Mouse (Mus musculus): ENCODE measurements around the gene Hoxd3. TPM values are rescaled to one million over a fixed set of nuclear protein-coding genes. Genes with fewer than 3 reads are reported as not detected.
A peak's percentile ranks its signal among the peaks of the same experiment; 100 is the strongest.

Gene Hoxd3
- total RNA-seq, 2 experiments from 2014 or later = not detected

DNA sequence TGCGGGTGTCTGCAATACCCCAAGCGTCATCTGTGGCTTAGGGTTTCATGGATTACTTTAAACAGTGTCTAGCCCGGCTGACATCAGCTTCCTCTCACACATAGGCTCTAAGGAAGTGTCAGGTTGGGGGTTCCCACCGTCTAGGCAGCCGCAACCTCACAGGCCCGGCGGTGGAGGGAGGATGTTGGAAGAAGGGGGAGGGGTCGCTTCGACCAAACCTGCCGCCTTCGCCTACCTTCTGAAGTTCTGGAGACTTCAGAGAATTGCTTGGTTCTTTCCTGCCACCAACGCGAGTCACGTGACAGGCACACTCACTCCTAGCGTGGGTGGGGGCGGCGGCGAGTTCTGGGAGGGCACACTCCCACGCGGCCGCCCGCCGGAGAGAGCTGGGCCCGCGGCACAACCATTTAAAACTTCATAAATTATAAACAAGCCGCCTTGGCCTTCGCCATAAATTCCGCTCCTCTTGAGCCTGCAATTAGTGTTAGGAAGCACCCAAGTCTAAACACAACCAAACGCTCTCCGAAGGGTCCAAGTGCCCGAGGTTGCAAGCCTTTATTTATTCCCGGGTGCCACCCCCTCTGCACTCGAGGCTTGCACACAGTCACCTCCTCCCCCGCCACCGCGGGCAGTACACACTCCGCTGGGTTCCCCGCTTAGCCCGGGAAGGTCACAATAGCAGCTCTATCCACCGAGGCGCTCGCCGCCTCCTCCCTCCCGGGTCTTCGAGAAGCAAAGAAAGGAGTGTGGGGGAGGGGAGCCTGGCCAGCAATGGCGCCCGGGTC, 37.8 kb downstream of the Hoxd3 start:
- intact Hi-C loops (cut with DNase I) = loop anchor here (5.0 to 10.0 kb wide), 2 partner anchors 97 to 675 kb away; no protein-coding TSS in a partner anchor
- no peak for DNase-seq (ENCODE audit: low spot score in 2 of 2)

DNA sequence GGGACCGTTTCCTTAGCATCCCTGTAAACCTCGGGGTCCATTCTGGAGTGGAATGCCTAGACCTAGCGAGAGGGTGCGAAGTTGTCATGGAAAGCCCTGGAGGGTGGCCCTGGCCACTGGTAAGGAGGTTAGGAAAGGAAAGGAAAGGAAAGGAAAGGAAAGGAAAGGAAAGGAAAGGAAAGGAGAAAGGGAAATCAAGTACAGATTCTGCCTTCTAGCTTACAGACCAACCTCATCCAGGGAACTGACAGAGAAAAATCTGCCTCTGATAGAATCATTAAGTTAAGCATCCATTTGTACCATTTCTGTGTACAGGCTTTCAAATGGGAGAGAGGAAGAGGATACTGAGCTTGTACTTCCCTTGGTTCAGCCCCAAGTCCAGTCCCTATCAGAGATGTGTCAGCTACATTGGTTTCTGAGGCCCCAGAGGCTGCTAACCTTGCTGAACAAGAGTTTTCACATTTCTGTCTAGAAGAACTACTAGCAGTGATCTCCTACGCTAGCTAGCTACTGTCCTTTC, 39.1 kb downstream of the Hoxd3 start:
- intact Hi-C loops (cut with DNase I) = no loop called here
- no peak for DNase-seq (ENCODE audit: low spot score in 2 of 2)

DNA sequence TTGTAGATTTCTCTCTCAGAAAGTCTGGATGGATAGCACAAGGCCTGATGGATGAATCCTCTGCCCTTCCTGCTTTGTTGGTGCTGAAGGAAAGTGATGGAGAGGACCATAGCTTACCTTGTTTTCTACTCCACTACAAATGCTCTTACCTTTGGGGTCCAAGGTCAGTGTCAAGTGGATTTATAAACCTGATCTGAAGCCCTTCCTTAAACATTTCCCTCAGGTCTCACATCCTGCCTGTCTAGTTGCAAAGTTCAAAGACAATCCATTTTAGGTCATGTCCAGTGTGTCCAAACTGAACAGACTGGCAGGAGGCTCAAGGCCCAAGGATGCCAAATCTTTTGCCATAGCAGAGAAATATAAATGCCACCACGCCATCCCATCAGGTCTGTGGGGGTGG, 40.1 kb downstream of the Hoxd3 start:
- DNase-seq (ENCODE audit: low spot score in 2 of 2) = no peak
- intact Hi-C loops (cut with DNase I) = no loop called here

DNA sequence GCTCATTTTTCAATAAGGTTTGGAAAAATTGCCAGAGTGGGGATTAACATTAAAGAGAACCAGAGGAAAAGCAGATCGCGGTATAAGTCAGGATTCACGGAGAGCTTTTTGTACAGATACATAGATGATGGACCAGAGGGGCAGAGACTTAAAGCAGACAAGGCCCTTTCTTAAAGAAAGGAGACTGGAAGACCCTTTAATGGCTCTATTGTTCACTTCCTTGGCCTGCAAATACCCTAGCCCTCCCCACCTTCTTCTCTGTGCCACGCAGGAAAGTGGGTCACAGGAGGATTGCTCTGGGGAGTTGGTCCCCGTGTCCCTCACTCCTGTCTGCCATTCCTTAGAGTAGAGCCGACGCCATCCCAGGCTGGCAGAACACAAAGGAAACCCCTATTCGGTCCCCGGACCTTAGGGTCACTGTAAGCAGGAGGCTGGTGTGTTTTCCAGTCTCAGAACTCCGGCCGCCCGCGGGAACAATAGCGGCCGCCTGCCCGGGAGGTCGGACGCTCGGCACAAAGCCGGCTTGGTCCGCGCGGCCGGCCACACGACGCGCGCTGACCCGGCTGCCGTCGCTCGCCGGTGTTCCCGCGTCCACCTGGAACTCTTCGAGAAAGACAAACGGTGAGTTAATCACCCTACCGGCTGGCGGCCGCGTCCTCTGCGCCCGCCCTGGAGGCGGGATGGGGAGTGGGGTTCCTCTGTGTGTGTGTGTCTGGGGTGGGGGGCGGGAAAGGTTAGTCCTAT, 40.9 kb downstream of the Hoxd3 start:
- intact Hi-C loops (cut with DNase I) = no loop called here

DNA sequence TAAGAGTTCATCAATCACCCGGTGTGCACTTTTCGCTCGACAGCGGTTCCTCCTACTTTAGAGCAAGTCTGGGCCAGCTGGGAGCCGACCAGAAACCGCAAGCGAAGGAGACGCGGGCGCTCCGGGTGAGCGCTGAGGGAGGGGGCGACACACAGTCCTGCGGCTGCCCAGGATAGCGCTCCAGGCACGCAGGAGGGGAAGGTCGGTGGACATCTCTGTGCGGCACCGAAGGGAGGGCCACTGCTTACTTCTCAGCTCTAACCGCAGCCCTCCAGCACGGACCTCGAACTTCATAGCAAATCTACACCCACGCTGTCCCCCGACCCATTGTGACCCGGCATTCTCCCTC, 41.4 kb downstream of the Hoxd3 start:
- no peak for DNase-seq (ENCODE audit: low spot score in 2 of 2)
- intact Hi-C loops (cut with DNase I) = no loop called here

More for the DNA sequence above, 40.9 kb downstream of the Hoxd3 start:
- DNase-seq (ENCODE audit: low spot score in 2 of 2) = no peak

DNA sequence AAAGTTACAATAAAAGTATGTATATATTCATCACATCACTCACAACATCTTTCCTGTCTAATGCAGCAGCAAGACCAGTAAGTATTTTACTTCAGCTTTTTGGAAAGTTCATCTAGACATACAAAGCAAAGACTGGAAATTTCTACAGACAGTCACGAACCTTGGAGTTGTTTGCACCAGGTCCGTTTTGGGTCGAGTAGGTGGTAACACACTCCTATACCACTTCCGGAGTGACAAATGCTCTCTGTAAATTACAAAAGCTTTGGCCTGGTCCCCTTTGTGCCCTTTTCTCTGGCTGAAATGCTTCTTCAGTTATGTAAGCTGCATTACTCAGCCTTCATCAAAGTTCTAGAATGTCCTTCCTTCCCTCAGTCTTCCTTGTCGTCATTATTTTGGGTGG, 42.0 kb downstream of the Hoxd3 start:
- intact Hi-C loops (cut with DNase I) = no loop called here
- DNase-seq (ENCODE audit: low spot score in 2 of 2) = no peak

DNA sequence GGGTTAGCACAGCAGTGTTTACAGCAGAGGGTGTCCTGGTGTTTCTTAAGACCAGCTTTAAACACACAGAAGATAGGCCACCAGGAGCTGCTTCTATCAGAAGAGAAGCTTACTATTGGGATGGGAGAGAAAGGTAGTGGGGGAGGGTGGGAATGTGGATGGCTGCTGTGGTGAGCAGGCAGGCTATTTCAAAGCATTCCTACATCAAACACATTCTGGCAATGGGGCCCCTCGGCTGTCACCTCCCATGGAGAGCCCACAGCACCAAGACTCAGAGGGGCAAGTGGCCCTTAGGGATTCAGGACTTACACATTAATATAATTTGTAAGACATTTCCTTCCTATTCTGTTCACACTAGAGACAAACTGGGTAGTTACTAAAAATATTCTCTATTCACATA, 48.4 kb downstream of the Hoxd3 start:
- no peak for DNase-seq (ENCODE audit: low spot score in 2 of 2)
- intact Hi-C loops (cut with DNase I) = no loop called here

DNA sequence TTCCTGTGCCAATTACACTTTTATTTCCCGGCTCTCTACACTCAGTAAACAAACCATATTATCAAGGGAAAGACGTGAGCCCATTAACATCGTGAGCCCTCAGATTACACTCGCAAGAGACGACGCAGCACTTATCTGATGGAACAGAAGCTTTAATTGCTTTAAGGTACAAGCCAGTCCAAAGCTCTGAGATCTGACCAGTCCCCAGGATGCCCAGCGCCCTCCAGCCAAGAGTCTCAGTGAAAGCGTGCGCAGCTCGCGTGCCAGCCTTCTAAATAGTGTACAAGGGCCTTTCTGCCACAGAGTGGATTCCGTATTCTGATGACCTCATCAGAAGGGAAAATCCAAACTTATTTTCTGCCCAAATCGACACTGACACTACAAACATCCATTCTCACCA, 50.2 kb downstream of the Hoxd3 start:
- intact Hi-C loops (cut with DNase I) = no loop called here
- DNase-seq (ENCODE audit: low spot score in 2 of 2) = no peak

DNA sequence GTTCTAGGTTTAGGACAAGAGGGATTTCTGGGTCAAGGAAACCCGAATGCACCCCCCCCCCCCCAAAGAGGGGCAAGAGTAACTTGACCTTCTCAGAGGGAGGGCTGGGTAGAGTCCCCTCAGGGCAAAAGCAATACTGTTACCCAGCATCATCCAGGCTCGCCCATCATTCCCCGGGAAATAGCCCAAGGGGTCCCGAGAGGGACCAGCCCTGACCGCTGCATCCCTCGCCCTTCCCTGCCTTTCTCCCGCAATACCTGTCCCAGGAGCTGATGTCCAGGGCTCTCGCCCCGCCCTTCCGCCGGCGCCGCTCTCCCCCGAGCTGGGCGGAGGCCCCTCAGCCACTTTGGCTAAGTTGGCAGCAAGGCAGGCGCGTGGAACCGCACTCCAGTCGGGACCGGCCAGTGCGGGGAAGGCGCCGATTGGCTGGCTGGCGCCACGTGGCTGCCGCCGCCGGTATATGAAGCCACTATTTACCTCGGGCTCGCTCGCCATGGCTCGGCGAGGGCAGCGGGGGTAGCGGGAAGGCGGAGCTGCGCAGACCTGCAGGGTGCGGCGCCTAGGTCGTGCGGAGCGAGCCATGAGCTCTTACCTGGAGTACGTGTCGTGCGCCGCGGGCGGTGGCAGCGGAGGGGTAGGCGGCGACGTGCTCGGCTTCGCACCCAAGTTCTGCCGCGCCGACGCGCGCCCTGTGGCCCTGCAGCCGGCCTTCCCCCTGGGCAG, 51.0 kb downstream of the Hoxd3 start, which contains the start of gene Hoxd1:
TSS of gene Hoxd1 (plus strand) at position 459 of the 723 bp plus-strand sequence.
- intact Hi-C loops (cut with DNase I) = no loop called here
- DNase-seq (ENCODE audit: low spot score in 2 of 2) = no peak

DNA sequence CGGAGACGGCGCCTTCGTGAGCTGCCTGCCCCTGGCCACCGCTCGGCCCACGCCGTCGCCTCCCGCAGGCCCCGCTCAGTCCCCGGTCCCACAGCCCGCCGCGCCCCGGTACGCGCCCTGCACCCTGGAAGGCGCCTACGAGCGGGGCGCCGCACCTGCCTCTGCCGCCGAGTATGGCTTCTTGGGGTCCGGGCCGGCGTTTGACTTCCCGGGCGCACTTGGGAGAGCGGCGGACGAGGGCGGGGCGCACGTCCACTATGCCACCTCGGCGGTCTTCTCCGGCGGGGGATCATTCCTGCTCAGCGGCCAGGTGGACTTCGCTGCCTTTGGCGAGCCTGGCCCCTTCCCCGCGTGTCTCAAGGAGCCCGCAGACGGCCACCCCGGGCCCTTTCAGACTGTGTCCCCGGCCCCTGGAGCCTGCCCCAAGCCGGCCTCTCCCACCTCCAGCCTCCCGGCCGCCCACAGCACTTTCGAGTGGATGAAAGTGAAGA, 51.6 kb downstream of the Hoxd3 start:
- intact Hi-C loops (cut with DNase I) = no loop called here
- DNase-seq (ENCODE audit: low spot score in 2 of 2) = no peak

DNA sequence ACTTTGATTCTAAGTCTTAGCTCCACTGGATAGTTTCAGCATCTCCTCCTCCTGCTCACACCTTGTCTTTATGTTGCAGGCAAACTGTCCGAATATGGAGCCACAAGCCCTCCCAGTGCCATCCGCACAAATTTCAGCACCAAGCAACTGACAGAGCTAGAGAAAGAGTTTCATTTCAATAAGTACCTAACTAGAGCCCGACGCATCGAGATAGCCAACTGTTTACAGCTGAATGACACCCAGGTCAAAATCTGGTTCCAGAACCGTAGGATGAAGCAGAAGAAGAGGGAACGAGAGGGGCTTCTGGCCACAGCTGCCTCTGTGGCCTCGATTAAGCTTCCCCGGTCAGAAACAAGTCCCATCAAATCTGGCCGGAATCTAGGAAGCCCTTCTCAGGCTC, 52.2 kb downstream of the Hoxd3 start:
- no peak for DNase-seq (ENCODE audit: low spot score in 2 of 2)
- intact Hi-C loops (cut with DNase I) = no loop called here

DNA sequence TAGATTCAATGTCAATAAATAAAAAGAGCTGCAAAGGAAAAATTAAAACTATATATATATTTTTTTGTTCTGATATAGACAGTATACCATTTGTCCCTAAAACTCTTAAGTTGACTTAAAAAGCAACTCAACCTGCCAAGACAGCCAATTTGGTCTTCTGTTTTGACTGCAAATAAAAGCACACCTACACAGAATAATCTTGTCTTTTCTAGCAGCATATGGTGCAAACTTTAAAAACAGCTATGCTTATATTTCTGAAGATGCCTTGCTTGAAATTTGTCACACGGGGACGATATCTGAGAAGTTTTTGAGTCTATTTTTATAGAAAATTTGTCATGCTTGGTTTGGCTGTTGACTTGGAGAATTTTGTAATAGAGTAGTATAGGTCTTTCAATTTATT, 62.6 kb downstream of the Hoxd3 start:
- intact Hi-C loops (cut with DNase I) = no loop called here
- DNase-seq (ENCODE audit: low spot score in 2 of 2) = peak in 1 of 2 experiments; percentile 52

DNA sequence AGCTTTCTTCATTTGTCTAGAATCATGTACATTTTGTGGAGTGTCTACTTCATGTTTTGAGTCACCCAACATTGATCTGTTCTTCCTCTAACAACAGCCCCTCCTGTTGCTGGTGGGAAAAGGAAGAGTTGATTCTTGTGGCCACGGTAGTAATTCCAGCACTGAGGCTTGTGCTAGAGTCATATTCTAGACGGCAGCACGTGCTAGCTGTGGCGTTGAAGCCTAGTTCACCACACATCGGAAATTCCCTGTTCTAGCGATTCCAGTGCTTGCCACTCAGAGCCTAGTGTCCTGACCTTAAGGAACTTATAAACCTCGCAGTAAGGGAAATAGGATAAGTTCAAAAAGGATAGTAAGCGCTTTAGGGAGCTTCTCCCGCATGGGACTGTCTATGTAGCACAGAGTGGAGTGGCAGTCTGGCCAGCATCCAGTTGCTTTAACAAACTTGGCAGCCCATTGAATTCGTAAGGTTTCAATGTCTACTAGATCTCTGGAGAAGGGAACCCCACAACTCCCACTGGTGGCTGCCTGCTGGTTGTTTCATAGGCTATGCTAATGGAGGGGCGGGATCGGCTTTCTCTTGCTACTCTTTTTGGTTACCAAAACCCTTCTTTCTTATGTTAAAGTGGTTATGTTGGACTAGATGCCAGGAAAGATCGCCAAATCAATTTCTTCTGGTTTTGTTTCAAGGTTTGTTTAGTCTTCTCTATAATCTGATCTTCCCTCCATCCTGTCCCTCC, 66.0 kb downstream of the Hoxd3 start:
- peak in 1 of 2 experiments; percentile 12 for DNase-seq (ENCODE audit: low spot score in 2 of 2)
- intact Hi-C loops (cut with DNase I) = no loop called here

DNA sequence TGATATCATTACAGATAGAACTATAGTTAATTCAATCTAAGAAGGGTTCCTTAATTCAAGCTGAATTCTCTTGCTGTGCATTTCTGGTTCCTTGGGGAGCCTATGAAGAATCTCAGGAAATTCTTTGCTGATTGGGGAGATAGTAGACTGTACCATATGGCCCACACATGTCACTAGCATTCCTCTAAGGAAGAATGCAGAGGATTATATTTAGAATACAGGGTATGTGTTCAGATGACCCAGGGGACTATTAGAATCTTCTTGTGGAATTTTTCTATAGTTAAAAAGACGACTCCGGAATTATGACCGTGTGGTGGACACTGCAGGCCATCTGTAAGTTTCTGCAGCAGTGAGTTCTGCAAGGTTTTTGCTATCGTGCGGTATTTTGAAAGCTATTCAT, 69.7 kb downstream of the Hoxd3 start:
- DNase-seq (ENCODE audit: low spot score in 2 of 2) = no peak
- intact Hi-C loops (cut with DNase I) = no loop called here

DNA sequence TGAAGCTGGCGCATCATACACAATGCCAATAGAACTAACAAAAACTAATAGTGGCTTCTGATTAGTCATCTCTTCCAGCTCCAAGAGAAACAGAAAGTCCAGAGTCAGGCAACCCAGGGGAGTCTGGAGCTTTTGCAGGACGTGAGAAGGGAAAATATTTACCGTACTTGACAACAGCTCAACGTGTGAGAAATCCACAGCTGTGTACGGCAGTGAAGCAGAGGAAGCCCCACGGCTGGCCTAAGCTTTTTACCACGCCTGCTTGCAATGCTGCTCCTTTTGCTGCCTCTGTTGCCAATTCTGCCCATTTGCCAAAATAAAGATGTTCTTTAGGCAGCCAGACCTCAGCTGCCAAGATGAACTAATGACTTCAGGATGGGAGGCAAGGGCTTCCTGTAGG, 83.8 kb downstream of the Hoxd3 start:
- intact Hi-C loops (cut with DNase I) = no loop called here
- no peak for DNase-seq (ENCODE audit: low spot score in 2 of 2)

Small RNAs within 50 kb of the gene (microRNA-seq; reads per million reads assigned to microRNA genes)
- gene Gm44463 (0 reads per million in 2 experiments), gene Mir10b (15.1 to 35.2 reads per million in 2 experiments)

Other genes starting within 250 kb of the Hoxd3 start
- 10 to 100 TPM; 69.7 to 77.6 TPM for gene Lnpk, start 132.5 kb upstream of the Hoxd3 start, total RNA-seq (2021)
- gene Evx2, start 52.4 kb upstream of the Hoxd3 start, total RNA-seq (2021) = not detected
- not detected for gene Hoxd13, start 43.6 kb upstream of the Hoxd3 start, total RNA-seq (2021)
- gene Hoxd12, start 36.9 kb upstream of the Hoxd3 start, total RNA-seq (2021) = not detected
- gene Hoxd11, start 32.4 kb upstream of the Hoxd3 start, total RNA-seq (2021) = not detected
- gene Hoxd10, start 20.0 kb upstream of the Hoxd3 start, total RNA-seq (2021) = not detected
- not detected for gene Hoxd9, start 14.2 kb upstream of the Hoxd3 start, total RNA-seq (2021)
- under 1 TPM in 1 of 2 experiments, not detected in 1; 0.14 TPM for gene Hoxd8, start 7.3 kb upstream of the Hoxd3 start, total RNA-seq (2021)
- not detected for gene Hoxd4, start within 50 bp of the Hoxd3 start, total RNA-seq (2021)
- not detected for gene Gm28230, start 14.8 kb downstream of the Hoxd3 start, total RNA-seq (2021)
- gene Hoxd1, start 51.1 kb downstream of the Hoxd3 start, total RNA-seq (2021) = under 1 TPM in 1 of 2 experiments, not detected in 1; 0.37 TPM
- 10 to 100 TPM; 43.5 to 49.0 TPM for gene Mtx2, start 113.9 kb downstream of the Hoxd3 start, total RNA-seq (2021)

All from left cerebral cortex, postnatal 25 days (tissue).